Mouse (Mus musculus) liver, adult (tissue): ENCODE measurements around the gene Cdk5rap2.

Experiments
- GATA4 ChIP-seq: IDR thresholded peaks from 2 replicates; pipeline ENCODE4 v1.6.1; 2014; ENCODE audit warnings: mild to moderate bottlenecking, low read length; ENCODE audit not compliant: insufficient replicate concordance

The Cdk5rap2 gene

DNA sequence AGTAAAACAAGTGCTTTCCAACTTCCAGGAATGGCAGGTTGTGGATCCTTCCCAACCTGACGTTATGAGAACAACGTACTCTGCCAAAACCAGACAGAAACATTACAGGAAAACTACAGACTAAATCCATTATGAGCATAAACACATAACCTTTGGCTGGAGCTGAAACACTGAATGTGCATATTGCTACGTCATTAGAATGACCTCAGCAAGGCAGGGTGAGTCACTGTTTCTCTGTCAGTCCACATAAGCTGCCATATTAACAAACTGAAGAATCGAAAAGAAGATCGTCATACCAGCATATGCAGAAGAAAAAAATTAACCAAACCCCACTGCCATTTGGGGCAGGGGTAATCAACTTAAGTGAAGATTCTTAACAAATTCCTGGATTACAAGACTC lies 24.0 kb downstream of the Cdk5rap2 start:
- no peak for TF ChIP-seq GATA4

DNA sequence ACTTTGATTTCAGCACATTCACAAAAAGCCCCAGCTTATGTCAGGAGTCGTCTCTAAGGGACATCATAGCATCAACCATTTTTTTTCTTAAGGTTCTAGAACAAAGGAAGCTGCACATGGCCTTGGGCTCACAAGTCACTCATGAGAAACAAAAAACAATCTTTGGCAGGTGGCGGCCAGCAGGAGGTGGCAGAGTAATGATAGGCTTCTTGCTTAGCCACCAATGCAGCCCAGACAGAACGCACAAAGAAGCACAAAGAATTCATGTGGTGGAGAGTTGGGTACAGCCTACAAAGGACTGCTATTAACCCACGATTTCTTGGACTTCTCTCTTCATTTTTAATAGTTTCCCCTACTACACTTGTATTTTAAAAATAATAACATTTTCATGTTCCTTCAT lies 32.9 kb downstream of the Cdk5rap2 start:
- TF ChIP-seq GATA4 = no peak

DNA sequence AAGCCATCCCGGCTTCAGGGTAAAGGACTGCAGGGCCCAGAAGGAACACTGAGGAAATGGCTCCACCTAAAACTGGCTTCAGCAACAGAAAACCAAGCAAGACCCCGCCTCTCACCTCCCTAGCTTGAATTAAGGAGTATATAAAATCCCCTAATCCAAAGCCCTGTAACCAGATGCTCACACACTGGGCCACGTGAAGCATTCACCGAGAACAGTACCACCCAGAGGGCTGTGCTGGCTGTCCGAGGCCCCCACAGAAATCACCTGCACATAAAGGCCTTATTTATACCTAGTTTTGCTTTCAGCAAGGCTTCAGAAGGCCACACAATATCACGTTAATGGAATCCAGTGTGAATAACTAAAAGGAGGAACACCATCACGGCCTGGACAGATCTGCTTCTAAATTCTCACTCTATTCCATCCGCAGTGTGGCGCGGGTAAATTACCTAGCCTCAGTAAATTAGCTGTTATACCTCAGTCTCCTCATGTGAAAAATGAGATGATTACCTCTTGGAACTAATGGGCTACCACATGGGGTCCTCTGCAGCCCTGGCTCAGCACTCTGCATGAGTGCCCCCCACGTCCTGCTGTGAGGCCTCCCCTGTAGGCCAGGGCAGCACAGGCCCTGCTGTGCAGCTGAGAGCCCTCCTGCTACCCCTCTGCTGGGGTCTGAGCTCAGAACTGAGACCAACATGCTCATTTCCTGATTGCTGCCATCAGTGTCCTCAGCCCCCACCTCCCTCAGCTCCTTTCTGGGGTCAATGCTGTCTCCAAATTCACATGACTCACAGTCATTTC lies 45.0 kb downstream of the Cdk5rap2 start:
- TF ChIP-seq GATA4 = no peak

DNA sequence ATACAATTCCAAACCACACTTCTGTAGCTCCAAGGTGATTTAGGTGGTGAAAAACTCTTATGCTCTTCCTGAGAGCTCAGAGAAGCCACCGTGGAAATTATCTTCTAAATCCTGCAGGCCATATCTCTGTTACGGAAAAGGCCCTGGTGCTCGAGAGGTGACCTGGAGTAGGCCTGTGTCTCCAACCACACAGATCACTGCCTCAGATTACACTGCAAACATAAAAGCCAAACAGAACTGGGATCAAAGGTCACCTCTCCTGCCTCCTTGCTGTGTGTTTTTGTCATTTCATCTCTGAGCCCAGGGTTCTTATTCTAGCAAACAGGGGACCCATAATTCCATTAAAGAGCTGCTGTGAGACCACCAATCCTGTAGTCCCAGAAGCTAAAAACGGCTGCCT lies 48.9 kb downstream of the Cdk5rap2 start:
- no peak for TF ChIP-seq GATA4

DNA sequence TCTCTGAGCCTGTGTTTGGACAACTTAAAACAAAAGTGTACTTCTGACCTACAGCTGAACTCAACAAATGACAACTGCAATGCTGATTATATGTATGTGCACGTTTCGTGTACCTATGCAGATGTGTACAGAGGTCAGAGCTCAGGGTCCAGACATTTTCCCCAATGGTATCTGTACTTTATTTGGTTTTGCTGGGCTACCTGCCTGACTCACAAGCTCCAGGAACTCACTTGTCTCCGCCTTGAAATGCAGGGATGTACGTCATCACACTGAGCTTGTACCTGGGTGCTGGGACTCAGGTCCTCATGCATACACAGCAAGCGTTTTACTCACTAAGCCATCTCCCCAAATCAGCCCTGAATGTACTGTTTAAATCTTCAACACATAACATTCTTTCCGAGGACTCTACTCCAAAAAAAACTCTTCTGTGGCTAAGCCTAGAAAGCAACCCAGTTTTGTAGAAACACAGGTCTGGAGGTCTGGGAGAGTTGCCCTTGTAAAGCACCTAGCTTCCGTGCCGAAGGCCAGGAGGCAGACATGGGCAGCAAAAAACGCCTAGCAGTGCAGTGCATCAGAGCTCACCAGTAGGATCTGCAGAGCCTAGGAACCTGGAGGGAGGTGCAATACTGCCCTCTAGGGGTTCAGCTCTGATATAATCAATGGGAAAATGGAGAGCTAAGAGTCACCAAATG lies 54.4 kb downstream of the Cdk5rap2 start:
- no peak for TF ChIP-seq GATA4

DNA sequence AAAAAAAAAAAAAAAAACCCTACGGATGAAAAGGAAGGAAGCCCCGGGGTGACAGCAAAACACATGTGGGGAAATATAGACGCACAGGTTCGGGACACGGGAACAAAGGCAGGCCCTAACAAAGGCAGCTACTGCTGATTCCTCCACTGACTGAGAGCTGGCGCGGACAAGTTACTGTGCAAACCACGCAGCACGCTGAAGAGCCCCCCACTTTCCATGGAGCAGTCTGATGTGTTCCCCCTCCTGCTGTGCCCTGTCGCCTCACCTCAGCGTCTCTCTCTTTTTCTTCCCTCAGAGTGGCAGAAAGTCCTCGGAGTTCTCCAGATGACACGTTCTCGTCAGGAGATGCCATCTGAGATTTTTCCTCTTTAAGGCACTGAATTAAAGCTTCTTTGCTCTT lies 55.8 kb downstream of the Cdk5rap2 start:
- TF ChIP-seq GATA4 = no peak

DNA sequence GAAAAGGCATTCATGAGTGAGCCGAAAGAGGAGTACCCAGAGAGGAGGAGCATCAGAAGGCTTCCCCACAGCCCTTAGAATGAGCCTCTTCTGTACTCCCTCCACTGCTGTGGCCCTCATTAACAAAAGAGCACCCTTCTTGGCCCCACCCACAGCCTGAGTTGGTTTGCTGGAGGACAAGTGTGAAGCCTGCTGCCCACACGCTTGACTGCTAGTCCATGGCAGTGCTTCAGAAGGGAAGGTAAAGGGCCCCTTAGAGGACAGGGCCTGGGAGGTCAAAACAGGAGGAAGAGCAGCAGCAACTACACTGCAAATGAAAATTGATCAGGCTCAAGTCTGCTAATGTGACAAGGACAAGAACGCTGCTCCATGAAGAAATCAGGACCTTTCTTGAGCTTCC lies 56.6 kb downstream of the Cdk5rap2 start:
- TF ChIP-seq GATA4 = no peak

DNA sequence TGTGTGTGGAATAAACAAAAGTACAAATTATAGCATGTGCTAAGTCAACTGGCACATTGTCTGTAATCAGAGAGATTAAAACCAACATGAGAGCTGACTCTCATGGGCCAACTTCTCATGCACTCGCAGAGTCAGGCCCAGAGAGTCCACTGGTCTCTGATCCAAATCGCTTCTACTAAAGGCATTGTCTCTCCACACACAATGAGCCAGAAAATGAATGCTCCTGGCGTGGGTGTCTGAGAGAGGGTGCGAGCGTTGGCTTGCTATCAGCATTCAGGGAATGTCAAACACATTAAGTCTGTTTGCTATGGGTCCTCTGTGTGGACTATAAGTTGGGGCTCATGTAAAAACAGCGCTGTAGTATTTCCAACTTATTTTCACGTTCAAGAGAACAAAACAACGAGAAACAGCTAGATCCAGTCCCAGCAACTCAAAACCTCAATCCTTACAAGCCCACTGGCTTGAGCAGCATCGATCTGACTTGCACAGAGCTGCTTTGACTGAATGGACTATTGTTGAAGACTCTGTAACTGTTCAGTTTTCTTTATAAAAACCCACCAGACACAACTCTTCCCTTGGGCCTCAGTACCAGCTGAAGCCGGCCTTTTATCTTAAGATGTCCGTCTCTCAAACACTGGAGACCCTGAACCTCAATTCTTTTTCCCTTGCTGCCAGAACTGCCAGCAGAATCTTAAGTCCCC lies 74.6 kb downstream of the Cdk5rap2 start:
- no peak for TF ChIP-seq GATA4

DNA sequence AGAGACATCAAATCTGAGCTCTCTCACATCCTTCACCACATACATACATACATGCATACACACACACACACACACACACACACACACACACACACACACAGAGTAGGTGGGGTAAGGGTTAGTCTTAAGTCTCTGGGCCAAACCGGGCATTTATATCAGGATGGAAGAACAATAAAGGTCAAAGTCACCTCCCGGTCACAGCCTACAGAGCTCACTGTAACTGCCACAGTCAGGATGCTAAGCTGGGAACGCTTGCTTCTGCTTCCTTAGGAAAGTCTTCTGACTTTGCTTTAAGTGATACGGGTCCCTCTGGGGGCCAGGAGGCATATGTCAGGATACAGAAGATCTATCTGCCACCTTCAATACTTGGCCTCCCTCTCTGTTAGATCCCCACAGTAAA lies 75.2 kb downstream of the Cdk5rap2 start:
- peak; percentile 39; the same call in 1 of the 2 replicates for TF ChIP-seq GATA4

DNA sequence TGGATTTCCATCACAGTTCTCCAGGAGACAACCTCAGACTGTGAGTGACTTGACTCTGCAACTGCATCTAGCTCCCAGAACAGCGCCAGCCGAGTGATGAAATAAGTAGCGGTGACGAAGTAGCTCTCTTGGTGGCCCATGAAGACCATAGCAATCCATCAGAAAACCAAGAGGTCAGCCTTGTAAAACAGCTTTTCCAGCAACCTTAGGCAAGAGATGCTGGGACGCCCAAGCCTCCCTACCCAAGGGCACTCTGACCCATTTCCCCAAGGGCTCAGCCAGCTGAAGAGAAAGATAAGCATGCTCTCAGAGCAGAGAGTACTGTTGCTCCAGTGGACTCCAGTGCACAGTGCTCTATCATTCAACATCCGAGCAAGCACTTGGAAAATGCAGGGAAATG lies 77.3 kb downstream of the Cdk5rap2 start:
- no peak for TF ChIP-seq GATA4

DNA sequence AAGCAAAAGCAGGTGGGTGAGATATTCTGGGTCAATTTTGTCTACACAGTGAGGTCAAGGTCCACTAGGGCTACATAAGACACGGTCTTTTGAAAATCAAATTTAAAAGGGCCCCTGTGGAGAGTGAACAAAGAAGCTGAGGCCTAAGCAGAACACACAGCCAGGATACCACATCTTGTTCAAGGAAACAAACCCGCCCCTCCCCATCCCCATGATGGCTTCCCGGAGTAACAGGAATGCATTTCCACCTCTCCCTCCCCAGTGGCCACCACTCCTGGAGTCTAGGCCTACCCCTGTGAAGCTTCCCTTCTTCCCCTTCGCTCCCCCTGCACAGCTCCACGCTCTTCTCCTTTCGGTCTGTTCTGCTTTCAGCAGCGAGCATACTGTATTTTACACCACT lies 77.7 kb downstream of the Cdk5rap2 start:
- no peak for TF ChIP-seq GATA4

DNA sequence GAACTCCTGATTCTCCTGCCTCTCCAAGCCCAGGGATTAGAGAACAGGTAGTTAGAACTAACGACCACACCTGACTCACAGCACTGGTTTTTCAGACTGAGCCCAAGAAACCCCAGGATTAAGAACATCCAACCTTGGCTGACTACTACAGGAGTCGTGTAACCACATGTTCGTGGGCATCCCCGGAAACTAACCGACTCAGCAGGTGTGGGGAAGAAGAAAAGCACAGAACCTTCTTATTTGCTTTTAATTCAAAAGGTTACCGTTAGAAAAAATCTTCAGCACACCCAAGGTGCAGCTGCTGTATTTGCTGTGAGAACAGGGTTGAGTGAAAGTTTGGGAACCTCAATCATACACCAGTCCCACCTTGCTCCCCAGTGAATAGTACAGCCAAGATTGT lies 79.1 kb downstream of the Cdk5rap2 start:
- TF ChIP-seq GATA4 = no peak

DNA sequence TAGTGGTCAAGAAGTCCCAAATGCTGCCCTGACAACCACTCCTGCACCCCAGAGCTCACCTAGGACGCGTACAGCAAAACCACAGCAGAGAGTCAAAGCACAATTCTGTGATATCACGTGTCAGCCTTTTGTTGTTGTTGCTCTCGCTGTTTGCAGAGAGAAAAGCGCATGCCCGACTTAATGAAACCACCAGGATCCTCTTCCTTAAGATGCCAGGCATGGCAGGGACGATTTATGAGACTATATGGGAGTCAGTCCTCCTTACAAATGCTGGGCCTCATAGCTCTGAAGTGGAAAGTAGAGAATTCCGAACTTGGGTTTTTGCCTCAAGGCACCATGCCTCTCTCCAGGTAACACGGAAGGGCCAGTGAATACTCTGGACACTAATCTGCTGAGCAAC lies 82.2 kb downstream of the Cdk5rap2 start:
- no peak for TF ChIP-seq GATA4

DNA sequence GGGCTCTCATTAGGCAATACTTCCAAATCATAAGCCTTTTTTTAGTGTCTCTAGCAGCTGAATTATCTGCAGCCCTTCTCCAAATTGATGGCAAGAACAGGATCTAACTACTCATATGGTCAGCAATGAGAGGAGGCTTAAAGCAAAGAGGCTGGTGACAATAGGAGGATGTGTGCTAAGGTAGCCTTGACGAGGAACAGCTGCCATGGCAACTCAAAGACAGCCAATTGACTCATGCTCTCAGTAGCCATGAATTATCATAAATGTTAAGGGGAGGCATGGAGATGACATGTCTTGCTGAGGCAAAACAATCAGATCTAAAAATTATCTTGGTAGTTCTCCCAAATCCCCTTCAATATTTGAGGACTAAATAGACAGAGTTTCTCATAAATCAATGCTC lies 82.8 kb downstream of the Cdk5rap2 start:
- no peak for TF ChIP-seq GATA4

DNA sequence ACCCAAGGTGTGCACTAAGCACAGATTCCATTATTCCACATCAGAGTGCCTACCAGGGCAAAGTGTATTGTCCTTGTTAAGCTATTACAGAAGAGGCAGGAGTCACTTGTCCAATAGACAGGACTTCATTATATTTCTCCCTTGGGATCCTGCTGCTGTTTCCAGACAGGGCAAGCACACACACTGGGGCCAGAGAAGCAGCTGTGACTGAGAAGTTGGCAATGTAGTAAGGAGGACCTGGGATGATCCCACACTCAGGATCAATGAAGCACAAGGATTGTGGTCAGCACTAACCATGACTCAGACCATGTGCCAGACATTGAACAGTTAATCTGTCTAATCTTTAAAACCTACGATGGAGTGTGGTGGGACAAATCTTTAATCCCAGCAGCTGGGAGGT lies 88.7 kb downstream of the Cdk5rap2 start:
- TF ChIP-seq GATA4 = no peak

DNA sequence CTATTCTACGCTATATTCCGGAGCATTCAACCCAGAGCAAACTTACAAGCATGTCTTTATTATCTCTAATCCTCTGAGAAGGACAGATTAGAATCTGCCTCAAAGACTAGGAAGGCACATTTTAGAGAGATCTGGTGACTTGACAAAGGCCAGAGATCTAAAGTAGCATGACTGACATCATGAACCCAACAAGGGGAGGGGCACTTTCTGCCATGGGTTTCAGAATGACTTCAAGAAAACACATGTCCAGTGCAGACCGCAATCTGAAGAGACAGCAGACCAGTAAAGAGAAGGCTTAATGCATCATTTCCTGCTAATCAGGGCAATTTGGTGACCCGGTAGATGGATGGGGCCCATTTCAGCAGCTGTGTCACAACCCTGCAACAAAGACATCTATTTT lies 98.1 kb downstream of the Cdk5rap2 start:
- no peak for TF ChIP-seq GATA4
